Mouse (Mus musculus): ENCODE measurements at regions not wholly inside any gene's neighbourhood (a gene's known extent, or its start where the extent isn't known, plus 50 kb on each side); places are given as distances from the start of the nearest gene placed in this dataset.
"Not testable (repeated sequence)": the region's sequence is repeated elsewhere in the genome, so short reads cannot be mapped to it uniquely, and the experiment has no call there.

DNA sequence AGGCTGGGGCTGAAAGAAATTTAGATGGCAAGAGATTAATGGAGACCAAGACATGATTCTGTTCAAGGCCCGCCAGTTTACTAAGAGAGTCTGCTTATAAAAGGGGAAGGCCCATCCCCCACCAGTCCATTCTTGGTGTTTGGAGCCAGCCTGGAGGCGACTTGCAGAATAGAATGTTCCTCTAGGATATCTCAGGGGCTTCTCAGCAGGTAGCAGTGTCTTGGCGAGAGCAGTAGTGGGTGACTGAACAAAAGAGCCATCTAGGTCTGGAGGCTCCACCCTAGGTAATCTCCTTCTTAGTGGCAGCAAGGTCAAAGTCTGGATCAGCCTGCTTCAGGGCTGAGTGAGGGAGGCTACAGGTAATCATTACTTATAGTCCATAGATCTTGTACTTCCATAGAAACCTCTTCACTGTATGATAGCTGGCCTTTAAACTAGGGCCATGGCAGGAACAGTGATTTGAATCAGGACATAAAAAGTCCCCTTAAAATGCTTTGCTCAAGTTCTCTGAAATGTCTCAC is 166.0 kb upstream of the Gm5538 start:
- not testable (repeated sequence) for DNase-seq (ENCODE audit: extremely low spot score)

DNA sequence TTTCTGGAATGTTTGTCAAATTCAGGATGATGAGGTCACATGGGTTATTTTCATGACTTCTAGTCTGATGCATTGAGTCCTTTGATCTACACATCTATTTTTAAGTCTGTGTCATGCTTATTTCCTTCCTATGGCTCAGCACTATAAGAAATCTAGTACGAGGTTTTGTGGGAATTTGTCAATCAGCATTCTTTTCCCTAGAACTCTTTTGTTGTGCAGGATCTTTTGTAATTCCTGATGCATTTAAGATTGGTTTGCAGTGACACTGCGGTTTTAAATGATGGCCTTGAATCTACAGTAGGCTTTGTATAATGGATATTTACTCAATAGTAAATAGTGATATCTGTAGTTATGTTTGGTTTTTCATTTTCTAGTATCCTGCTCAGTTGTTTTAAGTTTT is 187.0 kb upstream of the Gm5538 start:
- DNase-seq (ENCODE audit: extremely low spot score) = no peak

DNA sequence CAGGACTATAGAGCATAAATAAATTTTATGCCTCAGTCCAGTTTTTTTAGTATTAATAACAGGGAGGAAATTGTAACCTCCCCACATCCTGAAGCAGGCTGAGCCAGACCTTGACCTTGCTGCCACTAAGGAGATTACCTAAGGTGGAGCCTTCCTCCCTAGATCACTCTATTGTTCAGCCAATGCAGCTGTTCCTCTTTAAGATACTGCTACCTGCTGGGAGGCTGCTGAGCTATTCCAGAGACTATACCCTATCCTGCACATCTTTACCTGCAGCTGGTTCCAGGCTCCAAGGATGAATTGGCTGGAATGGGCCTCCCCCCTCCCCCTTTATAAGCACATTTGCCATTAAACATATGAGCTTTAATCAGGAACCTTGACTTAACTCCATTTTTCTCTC is 189.0 kb upstream of the Gm5538 start:
- not testable (repeated sequence) for DNase-seq (ENCODE audit: extremely low spot score)

DNA sequence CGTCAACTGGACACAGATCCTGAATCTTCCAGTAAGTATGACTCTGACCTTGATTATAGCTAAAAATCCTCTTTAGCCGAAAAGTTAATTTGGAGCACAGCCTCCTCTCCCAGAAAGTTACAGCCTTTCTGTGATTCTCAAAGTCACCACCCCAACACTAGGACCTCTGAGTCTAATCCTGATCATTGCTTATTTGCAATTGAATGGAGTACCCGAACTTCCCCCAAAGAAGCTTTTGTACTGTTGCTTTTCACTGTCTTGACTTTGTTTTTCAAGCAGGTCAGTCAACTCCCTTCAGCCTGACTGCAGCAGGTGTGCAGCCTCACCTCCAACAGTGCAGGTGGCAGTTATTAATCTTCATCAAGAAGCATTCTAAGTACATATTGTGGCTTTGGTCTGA is 189.7 kb upstream of the Gm5538 start:
- DNase-seq (ENCODE audit: extremely low spot score) = not testable (repeated sequence)

DNA sequence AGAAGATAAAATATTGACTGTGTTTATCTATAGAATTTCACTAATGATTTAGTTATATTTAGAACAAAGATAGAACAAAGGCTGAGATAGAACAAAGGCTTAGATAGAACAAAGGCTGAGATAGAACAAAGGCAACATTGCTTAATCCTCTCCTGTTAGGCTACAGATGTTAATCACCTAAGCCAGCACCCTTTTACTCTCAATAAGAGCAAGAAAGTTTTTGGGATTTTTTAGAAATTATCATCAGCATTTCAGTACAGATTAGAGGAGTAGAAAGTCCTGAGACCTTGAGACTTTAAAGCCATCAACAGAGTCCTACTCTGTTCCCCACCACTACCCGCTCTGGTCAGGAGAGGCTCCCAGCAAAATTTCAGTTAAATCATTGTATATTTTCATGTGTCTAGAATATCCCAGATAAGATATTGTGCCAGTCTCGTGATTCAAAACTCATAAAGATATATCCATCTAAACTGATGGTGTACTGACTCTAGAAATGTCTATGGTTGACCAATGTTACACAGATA is 187.2 kb upstream of the Igsf10 start:
- no peak for DNase-seq (ENCODE audit: extremely low spot score)

DNA sequence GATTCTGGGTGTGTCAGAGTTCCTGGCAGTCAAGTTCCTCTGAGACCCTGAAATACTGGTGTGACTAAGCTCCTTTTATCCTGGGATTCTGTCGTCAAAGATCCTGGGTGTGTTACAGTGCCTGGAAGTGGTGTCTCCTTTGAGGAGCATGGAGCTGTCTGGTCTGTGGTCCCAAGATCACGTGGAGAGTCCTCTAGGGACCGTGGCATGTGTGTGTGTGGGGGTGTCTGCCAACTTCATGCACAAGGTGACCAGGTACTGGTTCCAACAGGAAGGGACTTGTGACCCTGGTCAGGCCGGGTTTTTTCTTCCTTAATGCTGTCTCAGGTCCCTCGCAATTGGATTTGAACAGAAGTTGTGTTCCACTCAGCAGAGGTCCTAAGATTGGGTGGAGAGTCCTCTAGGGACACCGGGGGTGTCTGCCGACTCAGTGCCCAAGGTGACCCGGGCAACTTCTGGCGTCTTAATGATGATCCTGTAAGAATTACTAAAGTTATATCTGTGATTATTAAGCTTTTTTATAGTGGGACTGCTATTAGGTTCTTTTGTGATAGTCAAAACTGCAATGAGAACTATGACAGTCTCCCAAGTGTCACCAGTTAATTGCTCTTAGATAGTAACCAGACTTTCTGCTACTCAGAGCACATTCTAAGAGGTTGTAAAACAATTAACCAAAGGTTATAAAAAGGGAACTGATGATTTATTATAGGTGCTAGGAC is 186.6 kb upstream of the Igsf10 start:
- no peak for DNase-seq (ENCODE audit: extremely low spot score)

DNA sequence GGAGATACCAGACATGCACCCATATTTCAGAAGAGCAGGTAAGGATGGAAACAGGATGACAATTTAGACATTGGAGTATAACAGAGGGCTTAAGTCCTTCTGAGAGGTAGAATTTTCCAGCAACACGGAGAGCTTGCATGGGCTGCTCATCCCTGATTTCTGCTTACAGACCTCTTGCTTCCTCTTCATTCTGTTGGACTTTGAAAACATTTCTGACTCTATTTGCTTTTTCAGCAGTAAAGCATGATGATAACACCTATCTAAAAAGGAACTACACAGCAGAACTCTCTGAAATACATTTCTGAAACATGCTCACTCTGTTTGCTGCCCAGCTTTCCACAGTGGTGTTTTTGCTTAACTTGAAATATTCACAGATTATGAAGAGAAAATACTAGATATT is 176.6 kb upstream of the Igsf10 start:
- no peak for DNase-seq (ENCODE audit: extremely low spot score)

DNA sequence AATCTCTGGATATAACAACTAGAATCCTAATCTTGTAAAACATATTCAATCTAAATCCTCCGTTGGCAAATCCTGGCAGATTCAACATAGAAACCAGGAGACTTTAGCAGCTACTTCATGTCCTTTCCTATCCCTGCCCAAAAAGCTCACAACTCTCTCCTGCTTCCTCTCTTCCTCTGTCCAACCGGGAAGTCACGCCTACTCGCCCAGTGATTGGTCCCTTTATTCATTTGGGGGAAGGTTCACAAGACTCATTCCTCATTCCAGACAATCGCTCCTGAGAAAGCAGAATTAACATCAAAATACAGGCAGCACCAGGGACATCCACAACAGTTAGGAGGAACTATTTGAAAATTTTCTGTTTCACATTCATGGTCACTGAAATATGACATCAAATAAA is 133.9 kb upstream of the Igsf10 start:
- peak; percentile 5 for DNase-seq (ENCODE audit: extremely low spot score)

DNA sequence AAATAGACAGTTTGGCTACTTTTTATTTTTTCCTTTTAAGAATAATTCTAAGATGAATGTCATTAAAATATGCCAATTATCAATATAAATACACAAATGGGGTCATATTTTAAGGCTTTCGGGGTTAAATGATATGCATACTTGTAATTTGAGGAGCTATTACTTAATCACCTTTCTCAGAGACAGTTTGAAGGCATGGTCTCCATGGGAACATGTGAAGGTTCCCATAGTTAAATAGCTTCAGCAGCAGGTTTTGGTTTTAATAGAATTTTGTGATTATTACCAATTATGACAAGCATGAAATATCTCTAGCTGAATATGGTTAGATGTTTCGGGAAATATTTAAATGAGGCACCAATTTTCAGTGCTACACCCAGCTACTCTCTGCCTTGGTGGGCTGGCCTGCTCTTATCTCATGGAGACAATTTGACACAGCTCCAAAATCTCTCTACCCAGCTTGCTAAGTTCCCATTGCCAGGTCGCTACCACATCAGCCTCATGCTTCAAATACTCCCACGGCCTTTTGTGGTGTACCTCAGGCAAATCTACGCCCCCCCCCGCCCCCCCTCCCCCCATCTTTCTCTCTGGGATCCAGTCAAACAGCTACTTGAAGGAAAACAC is 133.4 kb upstream of the Igsf10 start:
- DNase-seq (ENCODE audit: extremely low spot score) = no peak

DNA sequence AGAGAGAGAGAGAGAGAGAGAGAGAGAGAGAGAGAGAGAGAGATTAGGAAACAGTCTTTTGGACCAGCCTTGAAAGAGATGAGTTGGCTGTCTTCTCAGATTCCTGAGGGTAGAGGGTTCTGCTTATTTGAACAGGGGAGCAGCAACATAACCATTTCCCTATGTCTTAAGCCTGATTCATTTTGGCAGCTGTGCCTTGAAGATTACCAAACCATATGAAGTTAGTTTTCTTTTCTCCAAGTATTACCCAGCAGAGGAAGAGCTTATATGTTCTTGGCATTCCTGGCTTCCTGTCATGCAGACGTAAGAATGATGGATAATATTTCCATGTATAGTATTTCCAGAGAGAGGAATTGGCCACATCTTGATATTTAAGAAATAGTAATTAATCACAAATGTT is 124.8 kb upstream of the Igsf10 start:
- DNase-seq (ENCODE audit: extremely low spot score) = no peak

DNA sequence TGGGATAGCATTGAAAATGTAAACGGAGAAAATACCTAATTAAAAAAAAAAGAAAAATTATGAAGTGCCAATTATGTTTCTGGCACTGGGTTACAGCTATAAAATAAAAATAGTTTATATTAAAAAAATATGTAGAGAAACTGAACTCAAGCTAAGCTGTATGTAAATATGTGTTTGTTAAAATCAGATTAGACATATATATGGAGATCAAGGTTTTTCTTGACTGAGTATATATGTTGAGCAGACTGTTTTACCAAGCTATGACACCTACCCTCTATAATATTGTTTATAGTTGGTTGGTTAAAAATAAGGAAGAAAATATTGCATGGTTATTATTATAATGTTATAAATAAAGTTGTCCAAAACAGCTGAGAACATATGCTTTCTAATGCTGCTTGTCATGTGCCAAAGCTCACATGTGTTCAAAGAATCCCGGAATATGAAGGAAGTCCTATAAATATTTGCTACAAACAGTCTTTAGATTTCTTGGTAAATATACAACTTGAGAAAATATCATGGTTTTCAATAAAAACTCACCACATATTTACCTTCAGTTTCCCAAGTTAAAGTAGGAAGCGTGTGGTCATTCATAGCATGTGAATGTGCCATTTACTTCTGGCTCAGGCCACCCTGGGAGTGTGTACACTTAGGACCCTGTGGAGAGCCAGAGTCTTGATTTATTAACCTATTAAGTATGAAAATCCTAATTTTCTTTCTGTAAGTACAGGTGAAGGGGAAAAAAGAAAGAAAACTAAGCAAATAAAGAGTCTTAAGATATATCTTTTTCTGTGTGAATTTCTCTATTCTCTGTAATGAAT is 118.4 kb upstream of the Igsf10 start:
- DNase-seq (ENCODE audit: extremely low spot score) = no peak

DNA sequence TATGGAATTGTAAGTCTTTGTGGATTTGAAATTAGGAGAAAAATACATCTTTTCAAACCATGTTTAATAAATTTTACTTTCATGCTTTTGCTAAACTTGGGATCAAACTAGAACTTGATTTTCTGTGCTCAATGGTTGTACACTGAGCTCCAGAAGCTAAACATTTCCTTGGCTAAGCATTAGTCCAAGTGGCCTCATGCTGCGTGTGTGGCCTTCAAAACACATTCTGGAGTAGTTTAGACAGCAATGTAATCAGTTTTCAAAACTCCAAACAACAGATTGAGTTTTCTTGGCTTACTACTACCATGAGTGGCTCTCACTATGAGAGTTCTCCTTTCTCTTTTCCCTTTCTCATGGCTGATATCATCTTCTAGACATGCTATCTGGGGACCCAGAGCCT is 112.7 kb upstream of the Igsf10 start:
- DNase-seq (ENCODE audit: extremely low spot score) = no peak

DNA sequence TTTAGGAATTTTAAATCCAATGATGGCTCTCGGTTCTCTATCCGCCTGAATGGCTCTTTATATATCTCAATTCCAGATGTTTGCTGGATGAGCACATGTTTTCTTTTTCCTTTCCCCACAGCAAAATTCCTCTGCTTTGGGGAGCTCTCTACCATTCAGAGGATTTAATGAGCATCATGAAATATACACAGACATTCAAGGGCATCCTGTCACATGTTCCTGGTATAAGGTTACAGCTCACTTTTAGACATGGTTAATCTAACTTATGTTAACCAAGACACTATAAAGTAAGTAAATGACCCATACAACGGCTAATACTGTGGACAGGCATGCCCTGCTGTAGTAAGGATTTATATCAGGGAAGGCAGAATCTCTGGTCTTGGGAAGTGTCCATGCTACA is 106.9 kb upstream of the Igsf10 start:
- no peak for DNase-seq (ENCODE audit: extremely low spot score)

DNA sequence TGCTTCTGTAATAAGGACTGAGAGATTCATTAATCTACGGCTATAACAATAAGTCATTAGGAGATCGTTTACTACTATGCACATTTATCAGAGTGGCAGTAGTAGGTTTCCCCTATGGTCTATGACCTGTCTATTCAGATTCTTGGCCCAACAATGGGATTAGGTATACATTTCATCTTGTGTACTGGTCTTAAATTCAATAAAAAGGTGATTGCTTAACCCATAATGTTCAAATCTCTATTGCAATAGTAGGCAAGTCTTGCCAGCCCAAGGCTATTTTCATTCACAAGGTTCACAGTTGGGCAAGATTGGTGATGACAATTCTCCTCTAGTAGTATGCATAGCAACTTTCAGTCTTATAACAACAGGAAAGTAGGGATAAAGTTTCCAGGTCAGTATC is 79.4 kb upstream of the Igsf10 start:
- DNase-seq (ENCODE audit: extremely low spot score) = no peak

DNA sequence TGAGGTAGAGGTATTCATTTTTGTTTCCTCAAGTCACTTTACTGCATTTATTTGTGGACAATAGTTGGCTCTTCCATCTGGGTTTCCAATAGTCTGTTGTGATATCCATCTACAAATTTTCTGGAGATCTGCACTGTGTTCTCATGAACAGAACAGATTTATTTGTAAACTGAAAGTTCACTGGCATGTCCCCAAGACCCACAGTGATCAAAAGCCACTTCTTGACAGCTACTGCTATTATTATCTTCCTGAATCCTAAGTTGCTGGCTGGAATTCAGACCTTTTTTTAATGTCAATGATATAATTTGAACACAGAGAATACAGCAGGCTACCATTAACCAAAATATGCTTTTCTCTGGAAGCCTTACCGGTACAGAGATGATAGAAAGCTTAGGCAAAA is 64.9 kb upstream of the Igsf10 start:
- DNase-seq (ENCODE audit: extremely low spot score) = no peak

DNA sequence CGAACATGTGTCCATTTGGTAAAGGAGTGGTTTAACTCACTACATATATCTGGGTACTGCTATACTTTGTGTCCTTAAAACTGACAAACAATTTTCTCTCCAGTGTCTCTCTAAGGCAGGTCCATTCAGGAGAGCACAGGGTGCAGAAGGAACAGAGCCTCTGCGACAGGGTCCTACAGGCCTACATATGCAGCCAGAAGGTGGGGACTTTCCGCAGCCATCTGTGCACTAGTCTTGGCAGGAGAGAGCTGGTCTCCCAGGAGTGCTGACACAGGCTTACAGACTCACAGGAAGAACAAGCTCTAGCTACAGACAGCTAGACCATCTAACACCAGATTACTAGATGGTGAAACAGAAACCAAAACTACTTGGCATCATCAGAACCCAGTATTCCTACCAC is 61.8 kb upstream of the Igsf10 start:
- DNase-seq (ENCODE audit: extremely low spot score) = no peak

DNA sequence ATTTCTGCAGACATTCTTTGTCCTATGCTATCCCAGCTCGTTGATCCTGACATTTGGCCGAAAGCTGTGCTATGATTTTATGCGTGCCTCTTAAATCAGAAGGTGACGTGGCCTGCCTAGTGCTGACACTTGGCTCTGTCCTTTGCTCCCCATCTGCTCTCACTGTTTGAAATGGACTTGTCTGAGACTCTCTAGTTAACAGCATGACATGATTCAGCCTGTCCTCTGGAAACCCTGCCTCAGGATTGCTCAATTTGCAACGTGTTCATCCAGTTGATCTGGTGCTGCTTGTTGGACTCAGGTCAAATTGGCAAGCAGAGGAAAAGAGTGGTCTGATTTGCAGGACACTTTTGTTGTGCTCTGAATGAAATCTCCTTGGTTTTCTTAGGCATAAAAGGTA is 57.7 kb upstream of the Igsf10 start:
- no peak for DNase-seq (ENCODE audit: extremely low spot score)

DNA sequence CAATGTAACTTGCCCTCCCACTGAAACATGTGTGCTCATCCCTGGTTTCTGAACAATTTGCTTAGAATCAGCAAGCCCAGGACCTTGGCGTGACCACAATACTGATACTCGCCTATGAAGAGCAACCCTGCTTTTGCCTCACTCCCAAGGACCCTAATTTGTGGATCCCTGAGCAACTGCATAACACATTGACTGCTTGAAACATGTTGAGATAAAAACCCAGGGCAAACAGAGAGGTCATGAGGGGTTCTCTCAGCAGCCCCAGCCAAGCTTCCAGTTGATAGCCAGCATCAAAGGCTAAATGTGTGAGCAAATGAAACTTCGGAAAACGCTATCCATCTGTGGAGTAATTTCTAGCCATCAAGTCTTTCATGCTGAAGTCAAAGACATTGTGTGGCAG is 57.2 kb upstream of the Igsf10 start:
- no peak for DNase-seq (ENCODE audit: extremely low spot score)

Measured in embryo, embryonic 9.5 days (tissue).